Mouse (Mus musculus) lung, embryonic 16.5 days (tissue): ENCODE results near the gene Diexf. TPM values are rescaled to one million over a fixed set of nuclear protein-coding genes. Genes with fewer than 3 reads are reported as not detected.
A peak's percentile ranks its signal among the peaks of the same experiment; 100 is the strongest.

Source experiments
- ATAC-seq: fragments of 200-750 bp; cut with Nextera tagmentation; 2 replicates; pipeline ENCODE4 v1.8.0; 2017; ENCODE audit warnings: low read depth, mild to moderate bottlenecking, moderate library complexity
- H3K27ac ChIP-seq: fragments of 300-500 bp; sonication (generic); 2 replicates; pipeline ENCODE4 v1.5.1; 2014; ENCODE audit warnings: mild to moderate bottlenecking, control low read depth, low read length
- H3K27me3 ChIP-seq: fragments of 300-500 bp; sonication (generic); 2 replicates; pipeline ENCODE4 v1.6.1; 2014; ENCODE audit warnings: low read depth, low read length, mixed read lengths; ENCODE audit not compliant: control insufficient read depth, insufficient read depth
- H3K36me3 ChIP-seq: fragments of 300-500 bp; sonication (generic); 2 replicates; pipeline ENCODE4 v1.6.1; 2014; ENCODE audit warnings: low read length; ENCODE audit not compliant: control insufficient read depth, insufficient read depth
- H3K4me1 ChIP-seq: fragments of 300-500 bp; sonication (generic); replicated peaks from 2 replicates; pipeline ENCODE4 v1.6.1; 2014; ENCODE audit warnings: low read length, mixed read lengths; ENCODE audit not compliant: control insufficient read depth, insufficient read depth
- H3K4me2 ChIP-seq: fragments of 300-500 bp; sonication (generic); 2 replicates; pipeline ENCODE4 v1.6.1; 2014; ENCODE audit warnings: low read depth, low read length, control low read depth
- H3K4me3 ChIP-seq: fragments of 300-500 bp; sonication (generic); 2 replicates; pipeline ENCODE4 v1.5.1; 2014; ENCODE audit warnings: mild to moderate bottlenecking, low read length, control low read depth
- H3K9ac ChIP-seq: fragments of 300-500 bp; sonication (generic); 2 replicates; pipeline ENCODE4 v1.6.1; 2014; ENCODE audit warnings: low read length, control low read depth
- H3K9me3 ChIP-seq: fragments of 300-500 bp; sonication (generic); 2 replicates; pipeline ENCODE4 v1.6.1; 2016; ENCODE audit warnings: low read length; ENCODE audit not compliant: control insufficient read depth
- WGBS: fragments of 180-500 bp; shearing (Covaris S2); extraction: QIAGEN DNeasy Blood & Tissue Kit; methylation state at CpG from one replicate; pipeline ENCODE4 v1.1.7; 2014; 5-methylcytosine and 5-hydroxymethylcytosine counted together
- polyA plus RNA-seq: library from polyadenylated mRNA; unstranded; fragments of >200 nt; fragmentation: Nextera tagmentation; extraction: Ambion mirVana; gene quantifications from 2 replicates; pipeline ENCODE4 v1.2.1, GENCODE M21; 2015

The Diexf gene
- polyA plus RNA-seq, 1 experiment from 2014 or later, result 8.8 TPM

GRCm38 (mm10) chr1:193086111-193086841 lies 43.8 kb downstream of the Diexf start:
- Histone ChIP-seq H3K4me2 (no peak overlapping the region), H3K27ac (no peak overlapping the region), H3K9ac (no peak overlapping the region), H3K4me3 (no peak overlapping the region), H3K9me3 (no peaks in the 10 kb centered on the region), H3K27me3 (no peaks in the 10 kb centered on the region), H3K36me3 (no peaks in the 10 kb centered on the region), H3K4me1 (peaks cover 8% of the 10 kb centered on the region)
- 47% methylated on average over 4 of the region's 4 CpGs for WGBS
- ATAC-seq, result peak; percentile 71

- peaks cover 8% of the 10 kb centered on the region for H3K4me1 ChIP-seq
- H3K4me2 ChIP-seq, result no peak overlapping the region
- peaks cover 3% of the 10 kb centered on the region; the same call in 1 of the 2 replicates for H3K27me3 ChIP-seq
- H3K4me3 ChIP-seq, result no peak overlapping the region
- WGBS, result 73% methylated on average over 5 of the region's 5 CpGs
- H3K36me3 ChIP-seq, result no peaks in the 10 kb centered on the region
- H3K27ac ChIP-seq, result no peak overlapping the region
- no peak overlapping the region for H3K9ac ChIP-seq
- no peak for ATAC-seq
- H3K9me3 ChIP-seq, result no peaks in the 10 kb centered on the region
Observed at GRCm38 (mm10) chr1:193085541-193086020, 44.5 kb downstream of the Diexf start.

GRCm38 (mm10) chr1:193084016-193084415 lies 46.1 kb downstream of the Diexf start:
- no peak for ATAC-seq
- 95% methylated on average over 1 of the region's 1 CpGs for WGBS
- Histone ChIP-seq H3K9ac (no peak overlapping the region), H3K27me3 (peaks cover 7% of the 10 kb centered on the region; the same call in 1 of the 2 replicates), H3K4me1 (peaks cover 8% of the 10 kb centered on the region), H3K4me3 (no peak overlapping the region), H3K9me3 (no peaks in the 10 kb centered on the region), H3K4me2 (no peak overlapping the region), H3K36me3 (no peaks in the 10 kb centered on the region), H3K27ac (no peak overlapping the region)

- no peaks in the 10 kb centered on the region for H3K9me3 ChIP-seq
- 76% methylated on average over 7 of the region's 7 CpGs for WGBS
- H3K4me2 ChIP-seq, result no peak overlapping the region
- H3K27me3 ChIP-seq, result peaks cover 7% of the 10 kb centered on the region; the same call in 1 of the 2 replicates
- no peak overlapping the region for H3K27ac ChIP-seq
- no peak overlapping the region for H3K4me3 ChIP-seq
- no peak overlapping the region for H3K9ac ChIP-seq
- H3K4me1 ChIP-seq, result peaks cover 8% of the 10 kb centered on the region
- H3K36me3 ChIP-seq, result no peaks in the 10 kb centered on the region
- no peak for ATAC-seq
Observed at GRCm38 (mm10) chr1:193083051-193083450, 47.0 kb downstream of the Diexf start.

GRCm38 (mm10) chr1:193082311-193082921 lies 47.7 kb downstream of the Diexf start:
- H3K9me3 ChIP-seq, result no peaks in the 10 kb centered on the region
- H3K4me3 ChIP-seq, result no peak overlapping the region
- H3K27me3 ChIP-seq, result peaks cover 7% of the 10 kb centered on the region; the same call in 1 of the 2 replicates
- ATAC-seq, result peak; percentile 77
- peaks cover 7% of the 10 kb centered on the region for H3K4me1 ChIP-seq
- 24% methylated on average over 10 of the region's 10 CpGs for WGBS
- H3K4me2 ChIP-seq, result no peak overlapping the region
- no peak overlapping the region for H3K9ac ChIP-seq
- no peak overlapping the region for H3K27ac ChIP-seq
- H3K36me3 ChIP-seq, result no peaks in the 10 kb centered on the region

- Histone ChIP-seq H3K27me3 (no peaks in the 10 kb centered on the region), H3K4me2 (no peak overlapping the region), H3K9me3 (no peaks in the 10 kb centered on the region), H3K9ac (no peak overlapping the region), H3K4me1 (no peaks in the 10 kb centered on the region), H3K4me3 (no peak overlapping the region), H3K27ac (no peak overlapping the region), H3K36me3 (no peaks in the 10 kb centered on the region)
- no peak for ATAC-seq
- 92% methylated on average over 3 of the region's 3 CpGs for WGBS
Observed at GRCm38 (mm10) chr1:193062618-193063017, 67.5 kb downstream of the Diexf start.

GRCm38 (mm10) chr1:193060167-193060566 lies 69.9 kb downstream of the Diexf start:
- ATAC-seq, result no peak
- no peak overlapping the region for H3K27ac ChIP-seq
- H3K36me3 ChIP-seq, result no peaks in the 10 kb centered on the region
- H3K4me2 ChIP-seq, result no peak overlapping the region
- H3K4me3 ChIP-seq, result no peak overlapping the region
- H3K27me3 ChIP-seq, result no peaks in the 10 kb centered on the region
- no peak overlapping the region for H3K9ac ChIP-seq
- H3K4me1 ChIP-seq, result no peaks in the 10 kb centered on the region
- WGBS, result 55% methylated on average over 2 of the region's 2 CpGs
- H3K9me3 ChIP-seq, result no peaks in the 10 kb centered on the region

GRCm38 (mm10) chr1:193059596-193059995 lies 70.5 kb downstream of the Diexf start:
- H3K4me3 ChIP-seq, result no peak overlapping the region
- H3K9me3 ChIP-seq, result no peaks in the 10 kb centered on the region
- no peak overlapping the region for H3K27ac ChIP-seq
- WGBS, result 71% methylated on average over 5 of the region's 5 CpGs
- H3K4me1 ChIP-seq, result no peaks in the 10 kb centered on the region
- no peak overlapping the region for H3K9ac ChIP-seq
- no peaks in the 10 kb centered on the region for H3K36me3 ChIP-seq
- H3K4me2 ChIP-seq, result no peak overlapping the region
- H3K27me3 ChIP-seq, result no peaks in the 10 kb centered on the region
- ATAC-seq, result no peak

- no peaks in the 10 kb centered on the region for H3K27me3 ChIP-seq
- 63% methylated on average over 5 of the region's 5 CpGs for WGBS
- H3K9me3 ChIP-seq, result no peaks in the 10 kb centered on the region
- H3K4me1 ChIP-seq, result no peaks in the 10 kb centered on the region
- ATAC-seq, result no peak
- H3K4me2 ChIP-seq, result no peak overlapping the region
- no peaks in the 10 kb centered on the region for H3K36me3 ChIP-seq
- no peak overlapping the region for H3K27ac ChIP-seq
- no peak overlapping the region for H3K4me3 ChIP-seq
- H3K9ac ChIP-seq, result no peak overlapping the region
Observed at GRCm38 (mm10) chr1:193054401-193054800, 75.7 kb downstream of the Diexf start.
